Mouse (Mus musculus): Measurements from ENCODE around the gene Arxes1. TPM values are rescaled to one million over a fixed set of nuclear protein-coding genes. Genes with fewer than 3 reads are reported as not detected.
"Not testable (repeated sequence)": the region's sequence is repeated elsewhere in the genome, so short reads cannot be mapped to it uniquely, and the experiment has no call there.

Arxes1 gene
- polyA plus RNA-seq, 1 experiment from 2014 or later, result 41.1 TPM

GRCm38 (mm10) chrX:136060698-136061097, 27.5 kb downstream of the Arxes1 start:
- H3K27ac ChIP-seq, result no peak overlapping the region
- 86% methylated on average over 1 of the region's 1 CpGs for WGBS
- DNase-seq (ENCODE audit: extremely low spot score, low spot score), result no peak
- H3K4me1 ChIP-seq, result no peaks in the 10 kb centered on the region
- H3K36me3 ChIP-seq (replicated peaks), result no peaks in the 10 kb centered on the region
- peaks cover 23% of the 10 kb centered on the region for H3K27me3 ChIP-seq (ENCODE audit: poor library complexity, severe bottlenecking)
- H3K4me3 ChIP-seq, result no peak overlapping the region
- no peaks in the 10 kb centered on the region for H3K9me3 ChIP-seq

- 27% methylated on average over 10 of the region's 48 CpGs for WGBS
- not testable (repeated sequence) for H3K4me1 ChIP-seq; H3K9me3 ChIP-seq; H3K27me3 ChIP-seq (ENCODE audit: poor library complexity, severe bottlenecking)
- H3K36me3 ChIP-seq (replicated peaks), result peaks cover 11% of the 10 kb centered on the region
- H3K27ac ChIP-seq, result peak overlapping the region; percentile 82
- peak overlapping the region; percentile 56 for H3K4me3 ChIP-seq
- DNase-seq (ENCODE audit: extremely low spot score, low spot score), result peak; percentile 32
These were observed 34.2 kb downstream of the Arxes1 start for GRCm38 (mm10) chrX:136067201-136067991.

- DNase-seq (ENCODE audit: extremely low spot score, low spot score), result not testable (repeated sequence)
- peak within 1 kb of the TSS; percentile 82 for H3K27ac ChIP-seq
These were observed 34.9 kb downstream of the Arxes1 start, which contains the start of gene Bex2 for GRCm38 (mm10) chrX:136068020-136068419. Bex2 (minus strand) TSS chrX:136068236.

More at GRCm38 (mm10) chrX:136068020-136068419, 34.9 kb downstream of the Arxes1 start, which contains the start of gene Bex2:
- not testable (repeated sequence) for H3K4me1 ChIP-seq; H3K27me3 ChIP-seq (ENCODE audit: poor library complexity, severe bottlenecking); H3K9me3 ChIP-seq
- H3K36me3 ChIP-seq (replicated peaks), result peaks cover 11% of the 10 kb centered on the region
- H3K4me3 ChIP-seq, result peak within 1 kb of the TSS; percentile 56
- no CpG with 5 or more reads among the region's 32 CpGs for WGBS

Other genes with a start within 250 kb of the Arxes1 start
- 49.3 and 52.8 TPM in 2 replicates for gene Bhlhb9, start 235.8 kb upstream of the Arxes1 start, polyA plus RNA-seq (2016; fragmentation: Nextera tagmentation; extraction: Ambion mirVana)
- gene Gprasp2, start 194.3 kb upstream of the Arxes1 start, polyA plus RNA-seq (2016; fragmentation: Nextera tagmentation; extraction: Ambion mirVana), result 25.3 and 27.1 TPM in 2 replicates
- gene Arxes2, start 39.5 kb upstream of the Arxes1 start, polyA plus RNA-seq (2016; fragmentation: Nextera tagmentation; extraction: Ambion mirVana), result 99.3 and 104 TPM in 2 replicates
- 288 and 293 TPM in 2 replicates for gene Bex2, start 34.9 kb downstream of the Arxes1 start, polyA plus RNA-seq (2016; fragmentation: Nextera tagmentation; extraction: Ambion mirVana)
- gene Nxf3, start 51.9 kb downstream of the Arxes1 start, polyA plus RNA-seq (2016; fragmentation: Nextera tagmentation; extraction: Ambion mirVana), result not detected in 2 replicates
- 125 and 128 TPM in 2 replicates for gene Bex4, start 105.6 kb downstream of the Arxes1 start, polyA plus RNA-seq (2016; fragmentation: Nextera tagmentation; extraction: Ambion mirVana)
- gene Tceal8, start 139.0 kb downstream of the Arxes1 start, polyA plus RNA-seq (2016; fragmentation: Nextera tagmentation; extraction: Ambion mirVana), result 166 and 173 TPM in 2 replicates
- gene Tceal5, start 170.5 kb downstream of the Arxes1 start, polyA plus RNA-seq (2016; fragmentation: Nextera tagmentation; extraction: Ambion mirVana), result 3.9 and 5.3 TPM in 2 replicates
- 0.59 and 1.1 TPM in 2 replicates for gene Tceal7, start 181.4 kb downstream of the Arxes1 start, polyA plus RNA-seq (2016; fragmentation: Nextera tagmentation; extraction: Ambion mirVana)
- 186 and 192 TPM in 2 replicates for gene Bex1, start 182.1 kb downstream of the Arxes1 start, polyA plus RNA-seq (2016; fragmentation: Nextera tagmentation; extraction: Ambion mirVana)
- 360 and 363 TPM in 2 replicates for gene Tceal9, start 211.7 kb downstream of the Arxes1 start, polyA plus RNA-seq (2016; fragmentation: Nextera tagmentation; extraction: Ambion mirVana)
- gene Bex3, start 236.9 kb downstream of the Arxes1 start, polyA plus RNA-seq (2016; fragmentation: Nextera tagmentation; extraction: Ambion mirVana), result 666 and 672 TPM in 2 replicates

Measured in forebrain, embryonic 10.5 days (tissue).